Mouse (Mus musculus): ENCODE results near the gene Nupr1. TPM values are rescaled to one million over a fixed set of nuclear protein-coding genes. Genes with fewer than 3 reads are reported as not detected.

The Nupr1 gene
- total RNA-seq, 2 experiments from 2014 or later, result 17.6 to 21.0 TPM

GRCm38 (mm10) chr7:126642545-126643243, 12.0 kb upstream of the Nupr1 start:
- no peak for DNase-seq (ENCODE audit: extremely low spot score in 1 of 2, low spot score in 2 of 2)
- H3K4me3 ChIP-seq, result no peak overlapping the region
- no peak overlapping the region for H3K27ac ChIP-seq
- intact Hi-C loops (cut with DNase I), result loop anchor here (10.0 kb wide), 1 partner anchor 472 kb away; no protein-coding TSS in a partner anchor
- peak; percentile 8; the same call in 1 of the 2 replicates for TF ChIP-seq CTCF (IDR thresholded peaks at IDR 0.05)

- H3K27ac ChIP-seq, result no peak overlapping the region
- DNase-seq (ENCODE audit: extremely low spot score in 1 of 2, low spot score in 2 of 2), result peak; percentile 17 to 20
- H3K4me3 ChIP-seq, result no peak overlapping the region
- TF ChIP-seq CTCF (IDR thresholded peaks at IDR 0.05), result peak; percentile 77
- intact Hi-C loops (cut with DNase I), result loop anchor here (2.0 kb wide), 2 partner anchors 50 to 58 kb away; no protein-coding TSS in a partner anchor
These were observed 6.3 kb upstream of the Nupr1 start for GRCm38 (mm10) chr7:126636733-126637520.

GRCm38 (mm10) chr7:126635375-126635774, 4.7 kb upstream of the Nupr1 start:
- no peak overlapping the region for H3K27ac ChIP-seq
- H3K4me3 ChIP-seq, result no peak overlapping the region
- no peak for TF ChIP-seq CTCF (IDR thresholded peaks at IDR 0.05)
- no peak for DNase-seq (ENCODE audit: extremely low spot score in 1 of 2, low spot score in 2 of 2)
- intact Hi-C loops (cut with DNase I), result no loop called here

GRCm38 (mm10) chr7:126632478-126632877, 1.8 kb upstream of the Nupr1 start:
- Histone ChIP-seq H3K4me3 (no peak overlapping the region), H3K27ac (no peak overlapping the region)
- intact Hi-C loops (cut with DNase I), result no loop called here
- no peak for TF ChIP-seq CTCF (IDR thresholded peaks at IDR 0.05)
- DNase-seq (ENCODE audit: extremely low spot score in 1 of 2, low spot score in 2 of 2), result no peak

GRCm38 (mm10) chr7:126629915-126630314, 746 bp downstream of the Nupr1 start:
- no peak for TF ChIP-seq CTCF (IDR thresholded peaks at IDR 0.05)
- no peak overlapping the region for H3K27ac ChIP-seq
- H3K4me3 ChIP-seq, result no peak overlapping the region
- DNase-seq (ENCODE audit: extremely low spot score in 1 of 2, low spot score in 2 of 2), result no peak
- intact Hi-C loops (cut with DNase I), result no loop called here

- no peak for TF ChIP-seq CTCF (IDR thresholded peaks at IDR 0.05)
- DNase-seq (ENCODE audit: extremely low spot score in 1 of 2, low spot score in 2 of 2), result no peak
- H3K4me3 ChIP-seq, result no peak overlapping the region
- no peak overlapping the region for H3K27ac ChIP-seq
- intact Hi-C loops (cut with DNase I), result no loop called here
These were observed 2.5 kb downstream of the Nupr1 start for GRCm38 (mm10) chr7:126628111-126628510.

GRCm38 (mm10) chr7:126625807-126626600, 4.7 kb downstream of the Nupr1 start:
- no peak overlapping the region for H3K4me3 ChIP-seq
- TF ChIP-seq CTCF (IDR thresholded peaks at IDR 0.05), result no peak
- intact Hi-C loops (cut with DNase I), result no loop called here
- DNase-seq (ENCODE audit: extremely low spot score in 1 of 2, low spot score in 2 of 2), result no peak
- no peak overlapping the region for H3K27ac ChIP-seq

GRCm38 (mm10) chr7:126625369-126625768, 5.3 kb downstream of the Nupr1 start:
- no peak for TF ChIP-seq CTCF (IDR thresholded peaks at IDR 0.05)
- peak; percentile 28 to 29 for DNase-seq (ENCODE audit: extremely low spot score in 1 of 2, low spot score in 2 of 2)
- peak overlapping the region; percentile 44 for H3K27ac ChIP-seq
- intact Hi-C loops (cut with DNase I), result no loop called here
- H3K4me3 ChIP-seq, result no peak overlapping the region; the same call in 1 of the 2 replicates

GRCm38 (mm10) chr7:126624774-126625173, 5.9 kb downstream of the Nupr1 start:
- intact Hi-C loops (cut with DNase I), result no loop called here
- DNase-seq (ENCODE audit: extremely low spot score in 1 of 2, low spot score in 2 of 2), result no peak
- TF ChIP-seq CTCF (IDR thresholded peaks at IDR 0.05), result no peak
- Histone ChIP-seq H3K4me3 (peak overlapping the region; percentile 7; the same call in 1 of the 2 replicates), H3K27ac (peak overlapping the region; percentile 44)

GRCm38 (mm10) chr7:126623381-126623780, 7.3 kb downstream of the Nupr1 start:
- Histone ChIP-seq H3K4me3 (no peak overlapping the region), H3K27ac (no peak overlapping the region)
- no peak for TF ChIP-seq CTCF (IDR thresholded peaks at IDR 0.05)
- no peak for DNase-seq (ENCODE audit: extremely low spot score in 1 of 2, low spot score in 2 of 2)
- intact Hi-C loops (cut with DNase I), result no loop called here

GRCm38 (mm10) chr7:126621452-126622359, 9.0 kb downstream of the Nupr1 start:
- Histone ChIP-seq H3K4me3 (no peak overlapping the region), H3K27ac (no peak overlapping the region)
- intact Hi-C loops (cut with DNase I), result no loop called here
- TF ChIP-seq CTCF (IDR thresholded peaks at IDR 0.05), result no peak
- DNase-seq (ENCODE audit: extremely low spot score in 1 of 2, low spot score in 2 of 2), result no peak

Measured in left cerebral cortex, adult 2 months (tissue).